28 mouse cellular contexts compared by ENCODE assay signal in genomic region chr16:55922079-55922478, GRCm38 (mm10). TPM values are rescaled to one million over a fixed set of nuclear protein-coding genes. Genes with fewer than 3 reads are reported as not detected.
A peak's percentile ranks its signal among the peaks of the same experiment; 100 is the strongest.
DNase-seq lines count a peak whose midpoint lies in the region; ATAC-seq and TF ChIP-seq lines count a peak whose summit lies in the region.
"Had no signal": no experiment of that assay in that cellular context is flagged by ENCODE, and none has a peak within 500 bp of the region (broad histone marks: within the 10 kb centered on the region; RNA-seq: fewer than 3 reads in every experiment).

No protein-coding gene starts in this region.

- H3K9ac ChIP-seq in liver, postnatal 0 days (replicated peaks): no peak overlapping the region
- H3K9ac ChIP-seq: embryonic facial prominence, embryonic 12.5 days; embryonic facial prominence, embryonic 15.5 days; forebrain, embryonic 15.5 days; heart, embryonic 12.5 days; heart, embryonic 15.5 days; hindbrain, embryonic 14.5 days had no signal

- H3K27ac ChIP-seq in layer of hippocampus, adult 2 months: peak overlapping the region; percentile 43; the same call in 1 of the 2 replicates
- H3K27ac ChIP-seq in liver, postnatal 0 days (ENCODE audit: low read depth): no peak overlapping the region
- H3K27ac ChIP-seq: embryonic facial prominence, embryonic 12.5 days; embryonic facial prominence, embryonic 15.5 days; forebrain, embryonic 15.5 days; gastrocnemius, adult 2 months; heart, embryonic 15.5 days; hindbrain, embryonic 14.5 days; hindbrain, postnatal 0 days had no signal

- no peaks in the 10 kb centered on the region for H3K4me1 ChIP-seq in liver, postnatal 0 days (ENCODE audit: insufficient read depth)
- H3K4me1 ChIP-seq: embryonic facial prominence, embryonic 12.5 days; embryonic facial prominence, embryonic 15.5 days; forebrain, embryonic 15.5 days; heart, embryonic 12.5 days; heart, embryonic 15.5 days had no signal

- peak; percentile 74 for ATAC-seq in frontal cortex, adult (ENCODE audit: low TSS enrichment)
- no peak for ATAC-seq in liver, postnatal 0 days
- ATAC-seq: forebrain, embryonic 15.5 days; hindbrain, postnatal 0 days; inflammation-experienced regulatory T-cells, adult 6 months; Patski had no signal

- no peak for TF ChIP-seq EP300 in liver, postnatal 0 days (IDR thresholded peaks at IDR 0.05; ENCODE audit: low read depth)

- intact Hi-C loops in left cerebral cortex, postnatal 14 days (cut with DNase I): no loop called here

- no peak overlapping the region for H3K4me2 ChIP-seq in liver, postnatal 0 days (ENCODE audit: low read depth, low read length)
- H3K4me2 ChIP-seq: embryonic facial prominence, embryonic 12.5 days; embryonic facial prominence, embryonic 15.5 days; forebrain, embryonic 15.5 days; heart, embryonic 12.5 days; heart, embryonic 15.5 days; hindbrain, embryonic 14.5 days had no signal

- H3K9me3 ChIP-seq in liver, postnatal 0 days (ENCODE audit: low read length): no peaks in the 10 kb centered on the region
- H3K9me3 ChIP-seq: embryonic facial prominence, embryonic 12.5 days; embryonic facial prominence, embryonic 15.5 days; forebrain, embryonic 15.5 days; heart, embryonic 12.5 days; heart, embryonic 15.5 days had no signal

- DNase-seq in frontal cortex, postnatal 25 days (ENCODE audit: low spot score in 2 of 2): no peak
- DNase-seq in layer of hippocampus, adult 2 months (ENCODE audit: low spot score in 2 of 2): no peak
- no peak for DNase-seq in layer of hippocampus, postnatal 10 days (ENCODE audit: low spot score in 2 of 2)
- peak; percentile 39 for DNase-seq in left cerebral cortex, adult 11 months (ENCODE audit: low spot score)
- no peak for DNase-seq in left cerebral cortex, postnatal 14 days (ENCODE audit: low spot score in 2 of 2)
- DNase-seq in telencephalon, adult 2 months (ENCODE audit: low read depth, low spot score): peak; percentile 70
- DNase-seq in liver, postnatal 0 days: no peak
- DNase-seq: adrenal gland, postnatal 10 days; adrenal gland, postnatal 36 days; cerebellum, adult 11 months; cerebellum, adult 2 months; cerebellum, adult 9-11 months; cerebellum, postnatal 25 days; gastrocnemius, adult 2 months; gastrocnemius, postnatal 14 days; heart, adult 18-20 months; heart, postnatal 10 days; heart, postnatal 4 days had no signal

- no peaks in the 10 kb centered on the region for H3K27me3 ChIP-seq in liver, postnatal 0 days (ENCODE audit: insufficient read depth, low read length)
- H3K27me3 ChIP-seq: embryonic facial prominence, embryonic 12.5 days; embryonic facial prominence, embryonic 15.5 days; forebrain, embryonic 15.5 days; heart, embryonic 12.5 days; heart, embryonic 15.5 days; Patski had no signal

- no peak overlapping the region for H3K4me3 ChIP-seq in layer of hippocampus, adult 2 months
- no peak overlapping the region for H3K4me3 ChIP-seq in liver, postnatal 0 days (ENCODE audit: low read depth, low read length)
- H3K4me3 ChIP-seq: embryonic facial prominence, embryonic 12.5 days; embryonic facial prominence, embryonic 15.5 days; forebrain, embryonic 15.5 days; gastrocnemius, adult 2 months; heart, embryonic 12.5 days; heart, embryonic 15.5 days had no signal

- no peaks in the 10 kb centered on the region; the same call in none of the 2 replicates for H3K36me3 ChIP-seq in liver, postnatal 0 days (replicated peaks; ENCODE audit: insufficient read depth, low read length)

- no peak for TF ChIP-seq CTCF in layer of hippocampus, adult 2 months (conservative IDR thresholded peaks at IDR 0.05)
- TF ChIP-seq CTCF in liver, postnatal 0 days (IDR thresholded peaks at IDR 0.05; ENCODE audit: low read depth): no peak

- WGBS in liver, postnatal 0 days (ENCODE audit: insufficient replicate concordance): 80% methylated on average over 10 of the region's 10 CpGs

RNA-seq across cellular contexts. Expression of gene Cep97, which starts 12.6 kb away (rescaled TPM):
- 10 to 100 TPM; 16.0 to 19.6 TPM for total RNA-seq in layer of hippocampus, adult 2 months (2021)
- 10 to 100 TPM in 1 of 2 experiments, 1 to 10 TPM in 1; 9.8 to 11.5 TPM for total RNA-seq in layer of hippocampus, postnatal 10 days (2021)
- total RNA-seq in left cerebral cortex, postnatal 14 days (2021): 1 to 10 TPM; 9.1 to 10.0 TPM
- 2.4 and 2.7 TPM in 2 replicates for polyA plus RNA-seq in liver, postnatal 0 days (2015; fragmentation: Nextera tagmentation; extraction: Ambion mirVana)

RNA-seq across cellular contexts. Expression of gene Nxpe3, which starts 27.0 kb away (rescaled TPM):
- total RNA-seq in layer of hippocampus, adult 2 months (2021): 10 to 100 TPM; 11.6 to 11.7 TPM
- total RNA-seq in layer of hippocampus, postnatal 10 days (2021): 1 to 10 TPM; 7.9 to 8.3 TPM
- 1 to 10 TPM; 7.3 to 7.5 TPM for total RNA-seq in left cerebral cortex, postnatal 14 days (2021)
- polyA plus RNA-seq in liver, postnatal 0 days (2015; fragmentation: Nextera tagmentation; extraction: Ambion mirVana): 0.22 and 0.31 TPM in 2 replicates

RNA-seq across cellular contexts. Expression of gene Rpl24, which starts 44.0 kb away (rescaled TPM):
- total RNA-seq in layer of hippocampus, adult 2 months (2021): 100 to 1,000 TPM; 399 to 405 TPM
- 100 to 1,000 TPM; 450 to 460 TPM for total RNA-seq in layer of hippocampus, postnatal 10 days (2021)
- total RNA-seq in left cerebral cortex, postnatal 14 days (2021): 100 to 1,000 TPM; 333 to 350 TPM
- 446 and 482 TPM in 2 replicates for polyA plus RNA-seq in liver, postnatal 0 days (2015; fragmentation: Nextera tagmentation; extraction: Ambion mirVana)

RNA-seq across cellular contexts. Expression of gene Zbtb11, which starts 51.6 kb away (rescaled TPM):
- total RNA-seq in layer of hippocampus, adult 2 months (2021): 10 to 100 TPM; 49.6 to 52.3 TPM
- total RNA-seq in layer of hippocampus, postnatal 10 days (2021): 10 to 100 TPM; 30.3 to 32.1 TPM
- total RNA-seq in left cerebral cortex, postnatal 14 days (2021): 10 to 100 TPM; 36.4 to 36.7 TPM
- 5.3 and 6.0 TPM in 2 replicates for polyA plus RNA-seq in liver, postnatal 0 days (2015; fragmentation: Nextera tagmentation; extraction: Ambion mirVana)

Comparison
In these comparisons a context has a peak if more than half of its experiments do, and no peak if none do; other contexts are left out.
1. DNase-seq: peak in left cerebral cortex, adult 11 months (single experiment) and telencephalon, adult 2 months (single experiment); none in frontal cortex, postnatal 25 days (0 of 2), layer of hippocampus, adult 2 months (0 of 2), layer of hippocampus, postnatal 10 days (0 of 2), left cerebral cortex, postnatal 14 days (0 of 2) and liver, postnatal 0 days (single experiment).